41 mouse cellular contexts compared by ENCODE assay signal in genomic region chr19:37705722-37706121, GRCm38 (mm10). TPM values are rescaled to one million over a fixed set of nuclear protein-coding genes. Genes with fewer than 3 reads are reported as not detected.
"Had no signal": no experiment of that assay in that cellular context is flagged by ENCODE, and none has a peak within 500 bp of the region (broad histone marks: within the 10 kb centered on the region; RNA-seq: fewer than 3 reads in every experiment).

No protein-coding gene starts in this region.

- ATAC-seq: liver, embryonic 12.5 days; liver, postnatal 0 days; lung, postnatal 0 days; midbrain, embryonic 13.5 days; midbrain, embryonic 15.5 days; midbrain, embryonic 16.5 days had no signal

- H3K4me2 ChIP-seq: limb, embryonic 12.5 days; limb, embryonic 13.5 days; limb, embryonic 15.5 days; liver, embryonic 11.5 days; liver, embryonic 12.5 days; liver, embryonic 13.5 days; liver, embryonic 15.5 days; lung, embryonic 14.5 days; lung, embryonic 15.5 days; midbrain, embryonic 11.5 days; midbrain, embryonic 12.5 days; midbrain, embryonic 13.5 days; midbrain, embryonic 15.5 days; neural tube, embryonic 12.5 days; neural tube, embryonic 13.5 days had no signal

- H3K4me3 ChIP-seq: limb, embryonic 10.5 days; limb, embryonic 12.5 days; limb, embryonic 13.5 days; limb, embryonic 15.5 days; liver, embryonic 12.5 days; liver, embryonic 13.5 days; liver, embryonic 15.5 days; lung, embryonic 15.5 days; megakaryocyte, embryonic 14.5 days; midbrain, embryonic 10.5 days; midbrain, embryonic 12.5 days; midbrain, embryonic 13.5 days; midbrain, embryonic 15.5 days; myocyte; neural tube, embryonic 12.5 days; neural tube, embryonic 13.5 days had no signal

- H3K4me1 ChIP-seq: limb, embryonic 10.5 days; limb, embryonic 12.5 days; limb, embryonic 13.5 days; limb, embryonic 15.5 days; lung, embryonic 15.5 days; megakaryocyte, embryonic 14.5 days; midbrain, embryonic 10.5 days; midbrain, embryonic 12.5 days; midbrain, embryonic 13.5 days; midbrain, embryonic 15.5 days; neural tube, embryonic 12.5 days; neural tube, embryonic 13.5 days had no signal

- H3K36me3 ChIP-seq: limb, embryonic 10.5 days; limb, embryonic 12.5 days; limb, embryonic 13.5 days; limb, embryonic 15.5 days; liver, embryonic 12.5 days; liver, embryonic 13.5 days; liver, embryonic 15.5 days; lung, embryonic 15.5 days; midbrain, embryonic 10.5 days; midbrain, embryonic 12.5 days; midbrain, embryonic 13.5 days; midbrain, embryonic 15.5 days; neural tube, embryonic 12.5 days; neural tube, embryonic 13.5 days had no signal

- H3K27ac ChIP-seq: limb, embryonic 10.5 days; limb, embryonic 12.5 days; limb, embryonic 13.5 days; limb, embryonic 15.5 days; liver, embryonic 12.5 days; liver, embryonic 13.5 days; liver, embryonic 14.5 days; liver, embryonic 15.5 days; lung, embryonic 15.5 days; macrophage; midbrain, embryonic 10.5 days; midbrain, embryonic 12.5 days; midbrain, embryonic 13.5 days; midbrain, embryonic 15.5 days; neural tube, embryonic 12.5 days; neural tube, embryonic 13.5 days had no signal

- H3K9ac ChIP-seq: limb, embryonic 12.5 days; limb, embryonic 13.5 days; limb, embryonic 15.5 days; liver, embryonic 12.5 days; liver, embryonic 13.5 days; liver, embryonic 14.5 days; liver, embryonic 15.5 days; liver, postnatal 0 days; lung, embryonic 14.5 days; lung, embryonic 15.5 days; midbrain, embryonic 12.5 days; midbrain, embryonic 13.5 days; midbrain, embryonic 15.5 days; neural tube, embryonic 12.5 days; neural tube, embryonic 13.5 days had no signal

- DNase-seq: left cerebral cortex, postnatal 4 days; liver; liver, embryonic 13.5 days; liver, postnatal 0 days; lung, adult 2 months; lung, embryonic 14.5 days; lung, postnatal 10 days; lung, postnatal 14 days; lung, postnatal 36 days; lung, postnatal 4 days had no signal

- H3K9me3 ChIP-seq: limb, embryonic 10.5 days; limb, embryonic 12.5 days; limb, embryonic 13.5 days; limb, embryonic 15.5 days; liver, embryonic 12.5 days; liver, embryonic 13.5 days; liver, embryonic 15.5 days; lung, embryonic 15.5 days; midbrain, embryonic 10.5 days; midbrain, embryonic 12.5 days; midbrain, embryonic 13.5 days; midbrain, embryonic 15.5 days; neural tube, embryonic 13.5 days had no signal

RNA-seq across cellular contexts. Expression of gene Cyp26a1, which starts 8.1 kb away (rescaled TPM):
- total RNA-seq: left cerebral cortex, postnatal 36 days; megakaryocyte-erythroid progenitor cell, adult 5-6 weeks; midbrain, postnatal 0 days; monocyte, adult 5-6 weeks had no signal
- polyA plus RNA-seq: liver, embryonic 12.5 days; liver, embryonic 16.5 days; lung, embryonic 14.5 days; macrophage; midbrain, embryonic 13.5 days; midbrain, embryonic 15.5 days had no signal

RNA-seq across cellular contexts. Expression of gene Cyp26c1, which starts 20.3 kb away (rescaled TPM):
- total RNA-seq: left cerebral cortex, postnatal 14 days; left cerebral cortex, postnatal 36 days; megakaryocyte progenitor cell, adult 5-6 weeks; megakaryocyte, adult 5-6 weeks; megakaryocyte-erythroid progenitor cell, adult 5-6 weeks; midbrain, postnatal 0 days; monocyte, adult 5-6 weeks had no signal
- polyA plus RNA-seq: limb, embryonic 10.5 days; limb, embryonic 15.5 days; liver, embryonic 12.5 days; liver, embryonic 13.5 days; liver, embryonic 15.5 days; liver, embryonic 16.5 days; liver, postnatal 0 days; lung, embryonic 14.5 days; lung, embryonic 15.5 days; lung, embryonic 16.5 days; lung, postnatal 0 days; macrophage; midbrain, embryonic 11.5 days; midbrain, embryonic 12.5 days; midbrain, embryonic 13.5 days; midbrain, embryonic 15.5 days; midbrain, embryonic 16.5 days; midbrain, postnatal 0 days; neural tube, embryonic 11.5 days; neural tube, embryonic 12.5 days; neural tube, embryonic 13.5 days had no signal
